Mouse (Mus musculus) olfactory bulb, adult 2 months (tissue): Measurements from ENCODE around the gene Pfn3.

Experiments used
- CTCF ChIP-seq: fragments of 200-500 bp; IDR thresholded peaks from 2 replicates; pipeline ENCODE4 v1.5.1; 2012; ENCODE audit warnings: low read depth, mild to moderate bottlenecking, low read length, moderate library complexity; ENCODE audit not compliant: insufficient read depth
- POLR2A ChIP-seq: fragments of 200-500 bp; IDR thresholded peaks from 2 replicates; pipeline ENCODE4 v1.6.1; 2012; ENCODE audit warnings: mild to moderate bottlenecking, low read depth, low read length, moderate library complexity; ENCODE audit not compliant: insufficient read depth

- TF ChIP-seq CTCF (no peak), POLR2A (no peak)
Observed at GRCm38 (mm10) chr13:55449679-55450441, 34.8 kb upstream of the Pfn3 start.
